Mouse (Mus musculus) forebrain, embryonic 11.5 days (tissue): ENCODE measurements around the gene Ddn. TPM values are rescaled to one million over a fixed set of nuclear protein-coding genes. Genes with fewer than 3 reads are reported as not detected.
"Not testable (repeated sequence)": the region's sequence is repeated elsewhere in the genome, so short reads cannot be mapped to it uniquely, and the experiment has no call there.

Experiments used
- ATAC-seq: fragments of 200-750 bp; cut with Nextera tagmentation; replicated peaks from 2 replicates; pipeline ENCODE4 v1.8.0; 2017; ENCODE audit warnings: moderate TSS enrichment; ENCODE audit not compliant: low FRiP score
- DNase-seq: peaks from one replicate; pipeline ENCODE4 v3.0.0-alpha.2; 2017; ENCODE audit warnings: low spot score
- H3K27ac ChIP-seq: fragments of 300-500 bp; sonication (generic); 2 replicates; pipeline ENCODE4 v1.5.1; 2014; ENCODE audit warnings: low read depth, low read length
- H3K27me3 ChIP-seq: fragments of 300-500 bp; sonication (generic); 2 replicates; pipeline ENCODE4 v1.6.1; 2014; ENCODE audit warnings: mild to moderate bottlenecking, low read length, mixed read lengths; ENCODE audit not compliant: control insufficient read depth, insufficient read depth
- H3K36me3 ChIP-seq: fragments of 300-500 bp; sonication (generic); 2 replicates; pipeline ENCODE4 v1.6.1; 2014; ENCODE audit warnings: mild to moderate bottlenecking, low read length, moderate library complexity, mixed read lengths; ENCODE audit not compliant: control insufficient read depth, insufficient read depth
- H3K4me1 ChIP-seq: fragments of 300-500 bp; sonication (generic); replicated peaks from 2 replicates; pipeline ENCODE4 v1.6.1; 2014; ENCODE audit warnings: low read length, mixed read lengths; ENCODE audit not compliant: control insufficient read depth, insufficient read depth
- H3K4me2 ChIP-seq: fragments of 300-500 bp; sonication (generic); 2 replicates; pipeline ENCODE4 v1.6.1; 2014; ENCODE audit warnings: low read depth, mild to moderate bottlenecking, low read length, moderate library complexity, mixed read lengths; ENCODE audit not compliant: severe bottlenecking
- H3K4me3 ChIP-seq: fragments of 300-500 bp; sonication (generic); 2 replicates; pipeline ENCODE4 v1.5.1; 2014; ENCODE audit warnings: low read depth, low read length
- H3K9ac ChIP-seq: fragments of 300-500 bp; sonication (generic); 2 replicates; pipeline ENCODE4 v1.6.1; 2014; ENCODE audit warnings: low read length
- H3K9me3 ChIP-seq: fragments of 300-500 bp; sonication (generic); 2 replicates; pipeline ENCODE4 v1.6.1; 2016; ENCODE audit warnings: low read length, mixed read lengths; ENCODE audit not compliant: control insufficient read depth
- WGBS: fragments of 180-500 bp; shearing (Covaris S2); extraction: QIAGEN DNeasy Blood & Tissue Kit; methylation state at CpG from one replicate; pipeline ENCODE4 v1.1.7; 2014; 5-methylcytosine and 5-hydroxymethylcytosine counted together
- polyA plus RNA-seq: library from polyadenylated mRNA; unstranded; fragments of >200 nt; fragmentation: Nextera tagmentation; extraction: Ambion mirVana; gene quantifications from 2 replicates; pipeline ENCODE4 v1.2.1, GENCODE M21; 2014

The Ddn gene
- polyA plus RNA-seq, 1 experiment from 2014 or later, result not detected

- H3K4me2 ChIP-seq, result no peak overlapping the region
- H3K4me1 ChIP-seq, result no peaks in the 10 kb centered on the region
- DNase-seq, result no peak
- ATAC-seq, result no peak
- H3K36me3 ChIP-seq, result no peaks in the 10 kb centered on the region
- H3K9me3 ChIP-seq, result no peaks in the 10 kb centered on the region
- WGBS, result 93% methylated on average over 5 of the region's 5 CpGs
- no peak overlapping the region for H3K9ac ChIP-seq
- H3K27ac ChIP-seq, result no peak overlapping the region
- H3K4me3 ChIP-seq, result no peak overlapping the region
- no peaks in the 10 kb centered on the region for H3K27me3 ChIP-seq
Measured at GRCm38 (mm10) chr15:98822147-98822546, 12.9 kb upstream of the Ddn start.

- 26% methylated on average over 10 of the region's 10 CpGs for WGBS
- Histone ChIP-seq H3K27ac (no peak overlapping the region), H3K4me1 (no peaks in the 10 kb centered on the region), H3K9ac (no peak overlapping the region), H3K4me3 (no peak overlapping the region), H3K36me3 (peaks cover under 1% of the 10 kb centered on the region; the same call in 1 of the 2 replicates), H3K27me3 (no peaks in the 10 kb centered on the region), H3K4me2 (no peak overlapping the region), H3K9me3 (no peaks in the 10 kb centered on the region)
- no peak for ATAC-seq
- DNase-seq, result peak; percentile 57
Measured at GRCm38 (mm10) chr15:98821403-98821802, 12.1 kb upstream of the Ddn start.

GRCm38 (mm10) chr15:98820937-98821336 is 11.6 kb upstream of the Ddn start:
- 87% methylated on average over 4 of the region's 4 CpGs for WGBS

GRCm38 (mm10) chr15:98818171-98818570 is 8.9 kb upstream of the Ddn start:
- Histone ChIP-seq H3K27ac (no peak overlapping the region), H3K4me2 (no peak overlapping the region), H3K36me3 (peaks cover 7% of the 10 kb centered on the region; the same call in 1 of the 2 replicates), H3K27me3 (no peaks in the 10 kb centered on the region), H3K4me1 (no peaks in the 10 kb centered on the region), H3K9me3 (no peaks in the 10 kb centered on the region), H3K9ac (no peak overlapping the region), H3K4me3 (no peak overlapping the region)
- WGBS, result 93% methylated on average over 7 of the region's 7 CpGs
- ATAC-seq (no peak), DNase-seq (no peak)

More at GRCm38 (mm10) chr15:98820937-98821336, 11.6 kb upstream of the Ddn start:
- Histone ChIP-seq H3K4me3 (no peak overlapping the region), H3K27me3 (no peaks in the 10 kb centered on the region), H3K27ac (no peak overlapping the region), H3K9me3 (no peaks in the 10 kb centered on the region), H3K4me1 (no peaks in the 10 kb centered on the region), H3K4me2 (no peak overlapping the region), H3K9ac (no peak overlapping the region), H3K36me3 (peaks cover 2% of the 10 kb centered on the region; the same call in 1 of the 2 replicates)
- DNase-seq (no peak), ATAC-seq (no peak)

GRCm38 (mm10) chr15:98812741-98813424 is 3.6 kb upstream of the Ddn start:
- 88% methylated on average over 20 of the region's 20 CpGs for WGBS
- H3K27me3 ChIP-seq, result peaks cover 22% of the 10 kb centered on the region
- no peak overlapping the region for H3K4me3 ChIP-seq
- no peaks in the 10 kb centered on the region for H3K9me3 ChIP-seq
- H3K27ac ChIP-seq, result no peak overlapping the region
- H3K36me3 ChIP-seq, result peaks cover 7% of the 10 kb centered on the region; the same call in 1 of the 2 replicates
- H3K9ac ChIP-seq, result no peak overlapping the region
- H3K4me1 ChIP-seq, result peaks cover 4% of the 10 kb centered on the region; the same call in 1 of the 2 replicates
- no peak overlapping the region for H3K4me2 ChIP-seq
- ATAC-seq (no peak), DNase-seq (no peak)

- H3K9ac ChIP-seq, H3K4me2 ChIP-seq, ATAC-seq, DNase-seq, H3K36me3 ChIP-seq, H3K4me3 ChIP-seq, H3K27ac ChIP-seq, H3K9me3 ChIP-seq: not testable (repeated sequence)
- Histone ChIP-seq H3K4me1 (peaks cover 14% of the 10 kb centered on the region), H3K27me3 (peaks cover 48% of the 10 kb centered on the region)
- WGBS, result 73% methylated on average over 6 of the region's 6 CpGs
Measured at GRCm38 (mm10) chr15:98810212-98810611, 922 bp upstream of the Ddn start.

GRCm38 (mm10) chr15:98808651-98809134 is 597 bp downstream of the Ddn start:
- H3K4me1 ChIP-seq, result peaks cover 14% of the 10 kb centered on the region
- H3K27me3 ChIP-seq, result peaks cover 64% of the 10 kb centered on the region
- H3K9me3 ChIP-seq, result no peaks in the 10 kb centered on the region
- H3K4me2 ChIP-seq, result no peak overlapping the region
- no peak overlapping the region for H3K9ac ChIP-seq
- no peaks in the 10 kb centered on the region; the same call in 1 of the 2 replicates for H3K36me3 ChIP-seq
- H3K4me3 ChIP-seq, result no peak overlapping the region
- peak; percentile 57 for DNase-seq
- H3K27ac ChIP-seq, result no peak overlapping the region
- 6% methylated on average over 6 of the region's 6 CpGs for WGBS
- ATAC-seq, result no peak

- Histone ChIP-seq H3K27me3 (peaks cover 70% of the 10 kb centered on the region), H3K27ac (no peak overlapping the region), H3K4me2 (peak overlapping the region; percentile 48), H3K9me3 (no peaks in the 10 kb centered on the region), H3K36me3 (no peaks in the 10 kb centered on the region), H3K9ac (no peak overlapping the region; the same call in 1 of the 2 replicates), H3K4me3 (peak overlapping the region; percentile 23), H3K4me1 (peaks cover 14% of the 10 kb centered on the region)
- under 1% methylated on average over 34 of the region's 34 CpGs for WGBS
- peak; percentile 65 for DNase-seq
- no peak for ATAC-seq
Measured at GRCm38 (mm10) chr15:98807895-98808650, 1.2 kb downstream of the Ddn start.
